Mouse (Mus musculus) adrenal gland, adult 10 weeks (tissue): ENCODE results near the gene Vmn1r85. TPM values are rescaled to one million over a fixed set of nuclear protein-coding genes. Genes with fewer than 3 reads are reported as not detected.

Source experiments
- polyA plus RNA-seq: library from polyadenylated mRNA; stranded (reverse); fragments of 350-450 nt; fragmentation: Illumina TruSeq; extraction: RNeasy Lipid Tissue Mini Kit (QIAGEN cat#74804); gene quantifications from one replicate; pipeline ENCODE4 v1.2.3, GENCODE M21; 2014; ENCODE audit warnings: low read depth, low replicate concordance

Gene Vmn1r85
- polyA plus RNA-seq, result not detected

DNA sequence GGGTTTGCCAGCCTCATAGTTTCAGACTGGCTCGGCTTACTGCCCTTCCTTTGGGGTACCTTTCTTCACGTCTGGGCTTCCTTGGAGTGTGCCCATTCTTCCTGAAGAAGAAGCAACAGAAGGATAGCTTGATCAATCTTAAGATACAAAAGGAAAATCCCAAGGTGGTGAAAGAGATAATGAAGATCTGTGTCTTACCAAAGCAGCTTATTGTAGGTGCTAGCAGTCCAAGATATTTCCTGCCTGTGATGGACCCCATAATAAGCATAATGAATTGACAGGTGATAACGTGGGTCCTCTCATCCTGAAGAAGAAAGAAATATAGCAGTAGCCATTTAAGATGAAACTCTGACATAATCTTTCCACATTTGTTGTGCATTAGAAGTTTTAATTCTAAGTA lies at the start of gene Vmn1r85:
Vmn1r85 (minus strand) TSS at position 101 of the 400 bp plus-strand sequence.

DNA sequence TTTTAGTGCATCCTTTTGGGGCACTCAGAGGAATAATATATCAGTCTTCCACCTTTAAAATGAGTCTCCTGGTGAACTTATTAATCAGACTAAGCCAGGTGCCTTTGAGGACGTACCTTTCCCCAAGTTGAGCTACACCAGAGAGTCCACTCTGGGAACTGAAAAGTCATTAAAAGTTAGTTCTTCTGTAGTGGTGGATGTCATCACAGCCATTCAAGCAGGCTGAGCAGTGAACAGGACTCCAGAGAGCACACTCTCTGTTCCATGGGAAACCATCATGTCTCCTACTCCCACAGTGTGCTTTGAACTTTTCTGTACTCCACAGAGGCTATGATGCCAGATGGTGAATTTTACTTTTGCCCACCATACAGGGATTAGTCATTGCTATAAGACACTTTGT lies 45.1 kb upstream of the Vmn1r85 start, which contains the start of gene Vmn1r87:
Vmn1r87 (minus strand) TSS at position 101 of the 400 bp plus-strand sequence.

DNA sequence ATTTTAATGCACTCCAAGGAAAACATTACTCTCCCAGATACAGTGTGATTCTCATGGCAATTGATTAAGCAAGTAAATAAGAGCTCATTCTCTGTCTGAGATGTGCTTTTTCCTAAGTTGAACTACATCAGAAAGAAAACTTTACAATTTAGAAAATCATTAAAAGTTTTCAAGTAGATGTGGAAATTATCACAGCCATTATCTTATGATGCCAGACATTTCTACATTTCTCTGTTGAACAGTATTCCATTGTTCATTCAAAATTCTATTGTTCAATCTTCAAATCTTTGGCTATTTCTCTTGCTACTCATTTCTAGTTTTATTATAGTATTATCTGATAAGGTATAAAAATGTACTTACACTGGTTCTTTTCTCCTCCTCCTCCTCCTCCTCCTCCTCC lies 24.8 kb upstream of the Vmn1r85 start, which contains the start of gene Vmn1r86:
Vmn1r86 (minus strand) TSS at position 101 of the 400 bp plus-strand sequence.

DNA sequence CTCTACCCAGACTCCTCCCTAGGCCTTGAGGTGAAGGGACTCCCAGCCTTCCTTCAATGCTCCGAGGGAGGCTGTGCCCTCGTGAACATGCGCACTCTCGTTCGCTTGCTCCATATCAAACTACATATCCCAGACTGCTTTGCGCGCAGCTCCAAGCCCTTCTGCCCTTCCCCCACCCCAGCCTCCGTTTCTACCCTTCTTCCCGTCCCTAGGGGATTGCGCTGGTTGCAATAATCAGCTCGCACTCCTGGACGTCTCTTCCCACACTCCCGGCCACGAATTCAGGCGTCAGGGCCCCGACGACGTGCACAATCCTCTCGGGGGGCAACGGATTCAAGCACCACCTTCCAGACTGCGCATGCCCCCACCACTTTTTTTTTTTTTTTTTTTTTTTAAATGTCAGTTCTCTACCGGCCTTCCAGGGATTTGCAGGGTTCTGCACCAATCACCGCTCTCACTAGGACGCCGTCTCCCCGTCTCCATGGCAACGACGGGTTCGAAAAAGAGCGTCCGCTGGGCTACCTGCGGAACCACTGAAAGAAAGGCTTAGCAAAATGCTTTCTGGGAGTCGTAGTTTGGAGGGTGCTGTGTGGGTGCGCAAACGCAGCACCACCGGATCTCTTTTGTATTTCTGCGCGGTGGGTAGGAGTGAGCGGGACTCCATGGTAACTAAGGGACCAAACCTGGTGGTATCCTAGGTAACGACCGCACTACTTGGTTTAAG lies 40.5 kb downstream of the Vmn1r85 start, which contains the start of gene Mzf1:
Mzf1 (minus strand) TSS at position 478 of the 724 bp plus-strand sequence.

DNA sequence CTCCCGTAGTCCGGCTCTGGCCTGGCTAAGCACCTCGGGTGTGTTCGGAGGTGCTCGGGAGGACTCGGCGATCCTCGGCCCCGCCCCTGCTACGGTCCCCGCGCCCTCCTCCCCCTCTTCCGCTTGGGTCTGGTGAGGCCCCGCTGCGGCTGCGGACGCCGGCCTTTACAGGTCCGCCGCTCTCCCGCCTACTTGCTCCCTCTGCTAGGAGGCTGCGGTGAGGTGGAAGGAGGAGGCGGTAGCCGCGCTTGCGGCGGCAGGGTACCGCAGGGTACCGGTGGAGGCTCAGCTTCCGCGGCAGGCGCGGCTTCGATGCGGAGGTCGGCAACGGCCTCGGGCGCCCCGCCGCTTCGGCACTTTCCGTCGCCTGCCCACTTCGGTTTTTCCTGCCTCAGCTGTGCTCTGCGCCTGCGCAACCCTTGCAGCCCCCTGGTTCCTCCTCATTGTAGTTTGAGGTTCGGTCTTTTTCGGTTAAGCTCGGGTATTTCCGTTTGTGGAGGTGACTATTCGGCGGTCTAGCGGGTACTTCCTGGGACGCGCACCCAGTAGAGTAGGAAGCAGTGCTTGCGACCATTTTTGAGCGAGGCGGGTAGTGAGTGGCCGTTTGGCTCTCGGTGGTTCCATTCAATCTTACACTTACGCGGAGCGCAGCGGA lies 56.9 kb downstream of the Vmn1r85 start, which contains the start of gene Ube2m:
Ube2m (minus strand) TSS at position 375 of the 655 bp plus-strand sequence.

DNA sequence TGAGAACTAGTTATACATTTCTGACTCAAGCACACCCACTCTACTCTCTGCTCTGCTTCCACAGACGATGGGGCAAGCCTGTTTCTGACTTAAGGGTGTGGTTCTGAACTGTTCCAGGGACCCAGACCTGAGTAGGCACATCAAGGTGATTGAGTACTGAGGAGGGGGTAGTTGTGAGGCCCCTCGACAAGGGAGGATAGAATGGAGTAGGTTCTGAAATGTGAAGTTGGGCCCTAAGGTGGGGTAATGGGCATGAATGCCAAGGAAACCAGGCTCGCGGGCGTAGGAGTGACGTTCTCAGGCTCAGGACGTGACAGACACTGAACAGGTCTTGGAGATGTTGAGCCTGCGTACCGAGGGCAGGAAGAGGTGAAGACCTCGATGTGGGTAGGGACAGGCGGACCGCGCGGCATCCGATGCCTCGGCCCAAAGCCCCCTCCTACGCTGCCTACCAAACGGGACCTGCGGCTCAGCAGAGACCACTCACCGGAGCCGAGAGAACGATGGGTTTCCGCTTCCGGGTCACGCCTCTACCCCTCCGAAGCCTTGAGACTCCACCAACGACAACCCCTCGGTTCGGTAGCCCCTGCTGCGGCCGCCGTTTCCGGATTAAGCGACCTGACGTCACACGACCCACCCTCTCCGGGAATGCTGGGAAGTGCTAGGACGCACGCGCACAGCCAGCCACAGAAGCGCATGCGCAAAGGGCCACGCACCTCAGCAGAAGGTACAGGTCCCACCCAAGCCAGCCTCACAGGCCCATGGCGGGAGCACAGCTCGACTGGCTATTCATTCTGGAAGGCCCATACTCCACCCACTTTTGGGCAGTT lies 60.6 kb downstream of the Vmn1r85 start, which contains the start of gene Chmp2a:
Chmp2a (minus strand) TSS at position 660 of the 830 bp plus-strand sequence.

Other genes with a start within 250 kb of the Vmn1r85 start
- gene Zfp128, start 214.0 kb downstream of the Vmn1r85 start, polyA plus RNA-seq, result 6.9 TPM
- gene Zscan22, start 197.4 kb downstream of the Vmn1r85 start, polyA plus RNA-seq, result 6.2 TPM
- 15.5 TPM for gene Rps5, start 172.9 kb downstream of the Vmn1r85 start, polyA plus RNA-seq
- not detected for gene Rnf225, start 167.8 kb downstream of the Vmn1r85 start, polyA plus RNA-seq
- gene Zfp324, start 129.3 kb downstream of the Vmn1r85 start, polyA plus RNA-seq, result 5.4 TPM
- 3.8 TPM for gene Zfp446, start 117.3 kb downstream of the Vmn1r85 start, polyA plus RNA-seq
- gene Slc27a5, start 97.0 kb downstream of the Vmn1r85 start, polyA plus RNA-seq, result not detected
- 27.9 TPM for gene Trim28, start 96.1 kb downstream of the Vmn1r85 start, polyA plus RNA-seq
- 0.82 TPM for gene Zbtb45, start 85.1 kb downstream of the Vmn1r85 start, polyA plus RNA-seq
- gene Chmp2a, start 60.4 kb downstream of the Vmn1r85 start, polyA plus RNA-seq, result 108 TPM
- 79.8 TPM for gene Ube2m, start 56.9 kb downstream of the Vmn1r85 start, polyA plus RNA-seq
- gene Mzf1, start 40.4 kb downstream of the Vmn1r85 start, polyA plus RNA-seq, result 0.52 TPM
- gene Vmn1r86, start 24.7 kb upstream of the Vmn1r85 start, polyA plus RNA-seq, result not detected
- not detected for gene Vmn1r87, start 45.0 kb upstream of the Vmn1r85 start, polyA plus RNA-seq
- gene Vmn1r88, start 64.4 kb upstream of the Vmn1r85 start, polyA plus RNA-seq, result not detected
- gene Vmn1r89, start 117.8 kb upstream of the Vmn1r85 start, polyA plus RNA-seq, result not detected
- gene Lig1, start 182.1 kb upstream of the Vmn1r85 start, polyA plus RNA-seq, result 6.9 TPM
- 7.6 TPM for gene Zswim9, start 183.5 kb upstream of the Vmn1r85 start, polyA plus RNA-seq
- 0.41 TPM for gene Pla2g4c, start 229.5 kb upstream of the Vmn1r85 start, polyA plus RNA-seq